Mouse (Mus musculus) liver, adult 2 months (tissue): ENCODE measurements around the gene Sh3tc1.

Experiments
- CTCF ChIP-seq: fragments of 200-500 bp; IDR thresholded peaks from 2 replicates; pipeline ENCODE4 v1.5.1; 2011; ENCODE audit warnings: low read depth, low read length, control low read depth
- POLR2A ChIP-seq: fragments of 200-500 bp; IDR thresholded peaks from 2 replicates; pipeline ENCODE4 v1.6.1; 2011; ENCODE audit warnings: low read length, control low read depth; ENCODE audit not compliant: insufficient read depth; ENCODE audit errors: extremely low read depth

GRCm38 (mm10) chr5:35703183-35703582, 36.6 kb downstream of the Sh3tc1 start:
- no peak for TF ChIP-seq CTCF
- no peak for TF ChIP-seq POLR2A
